Mouse (Mus musculus): ENCODE measurements at regions not wholly inside any gene's neighbourhood (a gene's known extent, or its start where the extent isn't known, plus 50 kb on each side); places are given as distances from the start of the nearest gene placed in this dataset.

DNA sequence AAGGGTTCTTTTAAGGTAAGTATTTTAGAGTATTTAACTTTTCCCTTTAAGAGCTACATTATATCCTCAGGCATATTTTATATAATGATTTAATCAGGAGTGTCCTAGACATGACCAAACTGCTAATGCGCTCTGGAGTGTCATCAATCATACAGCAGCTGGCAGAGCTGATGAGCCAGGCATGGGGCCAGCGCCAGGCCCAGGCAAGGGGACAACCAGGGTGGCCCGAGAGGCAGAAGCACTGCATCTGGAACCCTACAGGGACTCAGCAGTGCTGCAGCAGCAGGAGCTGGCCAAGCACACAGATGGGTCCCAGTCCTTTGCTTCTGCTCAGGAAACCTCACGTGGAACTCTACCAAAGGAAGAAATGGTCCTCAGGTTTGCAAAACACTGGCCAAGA is 160.1 kb upstream of the Car8 start:
- TF ChIP-seq CTCF (conservative IDR thresholded peaks at IDR 0.05; ENCODE audit: low read length) (no peak), POU5F1 (IDR thresholded peaks at IDR 0.05; ENCODE audit: borderline replicate concordance, low read length) (no peak)
